Mouse (Mus musculus): ENCODE results near the gene Tmprss7.

Tmprss7 gene

DNA sequence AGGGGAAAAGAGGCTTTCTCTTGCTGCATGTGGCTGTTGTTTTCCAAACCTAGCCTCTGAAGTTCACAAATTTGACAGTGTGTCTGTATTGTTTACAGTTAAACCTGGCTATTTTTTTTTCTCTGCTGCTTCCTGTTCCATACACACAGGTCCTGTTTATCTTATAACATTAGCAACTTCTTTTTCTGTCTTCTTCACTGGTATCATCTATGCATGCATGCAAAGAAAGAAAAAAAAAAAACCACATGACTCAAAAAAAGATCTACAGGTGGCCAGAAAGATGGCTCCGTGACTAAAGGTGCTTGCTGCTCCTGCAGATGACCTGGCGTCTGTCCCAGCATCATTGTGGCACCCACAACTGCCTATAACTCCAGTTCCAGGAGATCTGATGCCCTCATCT is 68.1 kb downstream of the Tmprss7 start:
- DNase-seq (ENCODE audit: low spot score): no peak

DNA sequence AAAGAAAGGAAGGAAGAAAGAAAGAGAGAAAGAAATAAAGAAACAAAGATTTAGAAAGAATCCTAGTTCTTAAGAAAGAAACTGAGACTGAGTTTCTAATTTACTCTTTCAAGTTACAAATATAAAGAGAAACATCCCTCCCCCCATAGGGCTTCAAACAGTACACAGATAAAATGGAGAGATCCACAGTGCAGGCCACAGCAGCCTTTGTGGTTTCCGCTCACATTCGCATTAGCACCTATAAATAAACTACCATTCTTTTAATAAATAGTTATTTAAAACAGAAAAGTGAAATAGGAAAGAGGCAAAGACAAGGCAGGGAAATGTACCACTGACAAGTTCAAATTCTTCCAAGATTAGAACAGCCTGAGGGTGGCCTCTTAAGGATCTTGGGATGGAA is 68.7 kb downstream of the Tmprss7 start:
- DNase-seq (ENCODE audit: low spot score): no peak

DNA sequence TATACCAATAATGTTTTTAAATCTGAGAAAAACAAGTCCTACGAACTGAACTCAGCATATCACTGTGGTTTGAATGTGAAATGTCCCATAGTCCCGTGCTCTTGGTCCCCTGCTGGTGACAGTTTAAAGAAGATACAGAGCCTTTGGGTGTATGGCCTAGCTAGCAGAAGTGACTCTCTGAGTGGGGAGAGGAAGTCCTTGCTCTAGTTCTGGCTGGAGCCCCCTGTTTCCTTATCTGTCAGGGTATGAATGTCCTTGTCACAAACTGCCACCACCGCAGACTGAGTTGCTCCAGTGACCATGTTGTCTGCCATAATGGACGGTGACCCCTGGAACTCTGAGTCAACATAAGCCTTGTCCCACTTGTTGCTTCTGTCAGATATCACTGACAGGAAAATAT is 70.2 kb downstream of the Tmprss7 start:
- no peak for DNase-seq (ENCODE audit: low spot score)

DNA sequence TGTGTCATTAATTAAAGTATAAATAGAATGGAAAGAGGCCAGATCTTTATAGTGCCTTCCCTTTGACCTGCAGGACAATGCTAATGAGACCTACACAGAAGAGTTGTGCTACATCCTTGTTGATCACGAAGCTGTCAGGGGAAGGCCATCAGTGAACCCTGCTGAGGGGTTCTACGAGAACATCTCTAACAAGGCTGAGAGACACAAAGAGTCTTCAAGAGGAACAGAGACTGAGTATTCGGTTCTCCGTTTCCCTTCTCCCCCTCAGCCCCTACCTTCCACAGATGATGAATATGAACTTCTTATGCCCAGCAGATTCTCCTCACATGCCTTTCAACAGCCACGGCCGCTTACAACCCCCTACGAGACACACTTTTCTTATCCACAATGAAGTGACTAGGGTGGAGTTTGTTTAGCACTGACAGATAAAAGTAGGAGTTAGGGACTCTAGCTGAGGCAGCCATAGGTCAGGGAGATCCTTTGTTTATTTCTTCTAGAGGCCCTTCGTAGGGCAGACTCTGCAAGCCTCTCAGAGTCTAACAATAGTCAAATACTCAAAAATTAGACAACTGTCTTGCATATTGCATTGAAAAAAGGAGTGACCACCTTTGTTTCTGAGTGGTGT is 73.6 kb downstream of the Tmprss7 start:
- DNase-seq (ENCODE audit: low spot score): no peak

DNA sequence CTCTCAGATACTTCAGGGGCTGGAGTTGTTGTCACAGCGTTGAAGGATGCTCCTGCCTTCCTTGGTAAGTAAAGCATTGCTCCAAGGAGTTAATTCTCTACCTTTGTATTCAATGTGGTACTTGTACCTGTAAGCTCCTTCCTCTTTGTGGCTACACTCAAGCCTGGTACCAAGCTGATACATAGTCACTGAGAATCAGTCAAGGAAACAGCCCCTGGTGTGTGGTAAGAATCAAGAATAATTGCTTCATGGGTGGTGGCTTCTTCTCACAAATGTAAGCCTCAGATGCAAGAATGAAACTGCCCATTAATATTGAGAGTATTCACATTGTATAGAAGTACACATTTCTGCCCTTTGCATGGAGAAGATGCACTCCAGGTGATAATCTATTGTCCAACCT is 77.5 kb downstream of the Tmprss7 start:
- DNase-seq (ENCODE audit: low spot score): no peak

DNA sequence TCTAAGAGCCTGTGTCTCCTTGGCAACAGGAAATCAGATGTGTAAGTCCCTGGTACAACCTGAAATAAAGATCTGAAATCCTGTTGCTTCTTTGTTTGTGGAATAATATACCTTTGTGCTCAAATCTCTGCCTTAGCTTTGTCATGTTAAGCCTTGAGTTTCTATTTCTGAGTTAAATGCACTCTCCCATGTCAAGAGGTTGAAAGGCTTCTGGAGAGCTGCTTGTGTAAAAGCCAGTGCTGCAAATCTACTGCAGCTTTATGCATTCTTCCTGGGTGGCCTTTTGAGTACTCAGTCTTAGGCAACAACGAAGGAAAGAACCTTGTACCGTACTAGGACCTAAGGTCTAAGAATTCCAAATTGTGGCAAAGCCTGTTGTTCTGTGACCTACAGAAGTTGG is 80.2 kb downstream of the Tmprss7 start:
- no peak for DNase-seq (ENCODE audit: low spot score)

DNA sequence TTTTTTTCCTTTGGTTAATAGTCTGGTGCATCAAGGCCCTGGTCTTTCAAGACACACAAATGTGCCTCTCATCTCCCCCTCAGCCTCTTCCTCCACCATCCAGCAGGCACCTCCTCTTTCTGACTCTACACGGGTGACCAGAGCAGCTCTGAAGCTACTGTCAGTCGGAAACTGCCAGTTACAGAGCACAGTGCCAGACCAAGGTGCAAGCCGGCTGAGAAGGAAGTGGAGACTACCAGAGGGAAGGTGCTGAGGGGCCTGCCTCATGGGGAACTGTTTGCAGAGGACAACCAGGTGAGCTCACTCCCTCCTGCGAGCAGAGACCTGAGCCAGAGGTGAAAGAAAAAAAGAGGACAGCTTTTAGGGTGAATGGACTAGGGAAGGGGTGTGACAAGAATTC is 83.2 kb downstream of the Tmprss7 start, which contains the start of gene Gcsam:
Gene Gcsam (plus strand): TSS at position 114 of the 400 bp plus-strand sequence.
- DNase-seq (ENCODE audit: low spot score): no peak

DNA sequence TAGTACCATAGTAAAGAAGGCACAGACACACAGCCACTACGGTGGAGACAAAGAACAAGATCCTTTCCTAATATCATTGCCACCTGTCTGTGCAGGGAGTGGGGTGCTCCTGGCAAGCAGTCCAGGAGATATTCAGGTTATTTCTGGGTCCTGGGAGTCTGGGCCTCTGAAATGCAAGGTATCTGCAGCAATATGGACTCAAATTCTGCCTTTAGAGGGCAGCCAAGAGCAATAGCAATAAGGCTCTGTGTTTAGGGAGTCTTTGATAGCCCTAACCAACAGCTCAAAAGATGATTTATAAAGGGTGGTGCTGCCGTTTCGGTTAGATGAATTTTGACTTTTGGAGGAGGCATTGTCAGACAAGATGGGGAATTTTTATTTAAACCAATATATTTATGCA is 84.2 kb downstream of the Tmprss7 start:
- DNase-seq (ENCODE audit: low spot score): peak; percentile 14

DNA sequence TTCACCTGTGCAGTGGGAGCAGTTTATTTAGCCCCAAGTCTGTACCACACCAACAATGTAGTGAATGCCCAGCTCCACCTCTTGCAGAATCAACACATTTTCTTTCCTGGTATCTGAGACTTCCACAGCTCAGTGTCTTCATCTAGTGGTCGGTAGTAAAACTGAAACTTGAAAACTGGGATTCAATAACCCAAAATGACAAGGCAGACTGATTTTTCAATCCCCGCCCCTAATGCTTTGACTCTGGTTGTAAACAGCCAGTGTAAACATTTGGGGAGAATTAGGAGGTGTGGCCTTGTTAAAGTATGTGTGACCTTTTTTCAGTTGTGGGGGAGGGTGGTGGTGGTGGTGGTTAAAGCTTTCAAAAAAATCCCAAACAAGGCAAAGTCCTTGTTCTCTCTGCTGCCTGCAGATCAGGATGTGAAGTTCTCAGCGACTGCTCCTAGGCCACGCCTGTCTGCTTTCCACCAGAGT is 84.9 kb downstream of the Tmprss7 start:
- peak; percentile 75 for DNase-seq (ENCODE audit: low spot score)

All from adipocyte (in vitro differentiated cells).